14 mouse cellular contexts compared by ENCODE assay signal in genomic region chr3:7014345-7014973, GRCm38 (mm10).
"Had no signal": no experiment of that assay in that cellular context is flagged by ENCODE, and none has a peak within 500 bp of the region (broad histone marks: within the 10 kb centered on the region; RNA-seq: fewer than 3 reads in every experiment).

No protein-coding gene starts in this region.

- H3K27me3 ChIP-seq: kidney, embryonic 15.5 days; limb, embryonic 15.5 days; liver, embryonic 12.5 days; lung, embryonic 15.5 days; megakaryocyte, embryonic 14.5 days; neural tube, embryonic 12.5 days had no signal

- H3K27ac ChIP-seq: kidney, embryonic 15.5 days; limb, embryonic 15.5 days; liver, embryonic 12.5 days; lung, embryonic 15.5 days; macrophage; neural tube, embryonic 12.5 days had no signal

- H3K4me3 ChIP-seq: kidney, embryonic 15.5 days; limb, embryonic 15.5 days; liver, embryonic 12.5 days; lung, embryonic 15.5 days; megakaryocyte, embryonic 14.5 days; neural tube, embryonic 12.5 days had no signal

- ATAC-seq: liver, embryonic 12.5 days had no signal

- DNase-seq: kidney, adult 2 months; kidney, postnatal 25 days; layer of hippocampus, adult 9-11 months; layer of hippocampus, postnatal 36 days; lung, postnatal 14 days; thymus, adult 18-20 months; thymus, postnatal 14 days had no signal

- H3K4me2 ChIP-seq: kidney, embryonic 15.5 days; limb, embryonic 15.5 days; liver, embryonic 12.5 days; lung, embryonic 15.5 days; neural tube, embryonic 12.5 days had no signal

- H3K4me1 ChIP-seq: kidney, embryonic 15.5 days; limb, embryonic 15.5 days; liver, embryonic 12.5 days; lung, embryonic 15.5 days; megakaryocyte, embryonic 14.5 days; neural tube, embryonic 12.5 days had no signal

- H3K9ac ChIP-seq: kidney, embryonic 15.5 days; limb, embryonic 15.5 days; liver, embryonic 12.5 days; lung, embryonic 15.5 days; neural tube, embryonic 12.5 days had no signal

- H3K36me3 ChIP-seq: kidney, embryonic 15.5 days; limb, embryonic 15.5 days; liver, embryonic 12.5 days; lung, embryonic 15.5 days; neural tube, embryonic 12.5 days had no signal

- H3K9me3 ChIP-seq: kidney, embryonic 15.5 days; limb, embryonic 15.5 days; liver, embryonic 12.5 days; lung, embryonic 15.5 days; megakaryocyte, embryonic 14.5 days; neural tube, embryonic 12.5 days had no signal
